Mouse (Mus musculus) colon, adult 2 months (tissue): ENCODE measurements around the gene Taar9. TPM values are rescaled to one million over a fixed set of nuclear protein-coding genes. Genes with fewer than 3 reads are reported as not detected.

Experiments used
- polyA plus RNA-seq: library from polyadenylated mRNA; depleted of rRNA; stranded (reverse); fragments of >200 nt; gene quantifications from 2 replicates; pipeline ENCODE4 v1.2.3, GENCODE M21; 2012; rRNA removed

Taar9 gene
- not detected in 2 replicates for polyA plus RNA-seq

GRCm38 (mm10) chr10:24109434-24109833 lies at the start of gene Taar9:
TSS of gene Taar9 (minus strand) at chr10:24109534.

GRCm38 (mm10) chr10:24149135-24149781 lies 39.9 kb upstream of the Taar9 start, which contains the start of gene Stx7:
TSS of gene Stx7 (plus strand) at chr10:24149302.

GRCm38 (mm10) chr10:24101812-24102211 lies 7.5 kb downstream of the Taar9 start, which contains the start of gene Taar8c:
TSS of gene Taar8c (minus strand) at chr10:24101912.

GRCm38 (mm10) chr10:24092194-24092593 lies 17.1 kb downstream of the Taar9 start, which contains the start of gene Taar8b:
TSS of gene Taar8b (minus strand) at chr10:24092294.

GRCm38 (mm10) chr10:24076200-24076599 lies 33.1 kb downstream of the Taar9 start, which contains the start of gene Taar8a:
TSS of gene Taar8a (plus strand) at chr10:24076500.

Other genes with a start within 250 kb of the Taar9 start
- 0.87 and 2.2 TPM in 2 replicates for gene Vnn1, start 214.8 kb downstream of the Taar9 start, polyA plus RNA-seq
- gene Taar1, start 189.2 kb downstream of the Taar9 start, polyA plus RNA-seq: not detected in 2 replicates
- gene Taar2, start 171.0 kb downstream of the Taar9 start, polyA plus RNA-seq: not detected in 2 replicates
- not detected in 2 replicates for gene Taar3, start 160.0 kb downstream of the Taar9 start, polyA plus RNA-seq
- gene Taar4, start 149.0 kb downstream of the Taar9 start, polyA plus RNA-seq: not detected in 2 replicates
- gene Taar5, start 138.8 kb downstream of the Taar9 start, polyA plus RNA-seq: not detected in 2 replicates
- gene Taar6, start 123.9 kb downstream of the Taar9 start, polyA plus RNA-seq: not detected in 2 replicates
- not detected in 2 replicates for gene Taar7a, start 116.1 kb downstream of the Taar9 start, polyA plus RNA-seq
- gene Taar7b, start 109.6 kb downstream of the Taar9 start, polyA plus RNA-seq: not detected in 2 replicates
- not detected in 2 replicates for gene Taar7d, start 82.3 kb downstream of the Taar9 start, polyA plus RNA-seq
- gene Taar7e, start 71.9 kb downstream of the Taar9 start, polyA plus RNA-seq: not detected in 2 replicates
- gene Taar7f, start 60.0 kb downstream of the Taar9 start, polyA plus RNA-seq: not detected in 2 replicates
- gene Taar8a, start 33.0 kb downstream of the Taar9 start, polyA plus RNA-seq: not detected in 2 replicates
- gene Taar8b, start 17.2 kb downstream of the Taar9 start, polyA plus RNA-seq: not detected in 2 replicates
- not detected in 2 replicates for gene Taar8c, start 7.6 kb downstream of the Taar9 start, polyA plus RNA-seq
- gene Stx7, start 39.8 kb upstream of the Taar9 start, polyA plus RNA-seq: 67.1 and 88.1 TPM in 2 replicates
- gene Moxd1, start 114.0 kb upstream of the Taar9 start, polyA plus RNA-seq: 6.7 and 10.0 TPM in 2 replicates